Mouse (Mus musculus) hindbrain, embryonic 11.5 days (tissue): ENCODE data around the gene Nrxn3. TPM values are rescaled to one million over a fixed set of nuclear protein-coding genes. Genes with fewer than 3 reads are reported as not detected.

ENCODE experiments used
- ATAC-seq: fragments of 200-750 bp; cut with Nextera tagmentation; 2 replicates; pipeline ENCODE4 v1.8.0; 2017; ENCODE audit warnings: mild to moderate bottlenecking, moderate TSS enrichment, moderate library complexity; ENCODE audit not compliant: low FRiP score
- DNase-seq: peaks from one replicate; pipeline ENCODE4 v3.0.0-alpha.2; 2015; ENCODE audit warnings: low spot score
- H3K27ac ChIP-seq: fragments of 300-500 bp; sonication (generic); 2 replicates; pipeline ENCODE4 v1.5.1; 2014; ENCODE audit warnings: mild to moderate bottlenecking, low read depth, low read length
- H3K27me3 ChIP-seq: fragments of 300-500 bp; sonication (generic); 2 replicates; pipeline ENCODE4 v1.6.1; 2014; ENCODE audit warnings: mild to moderate bottlenecking, low read length, moderate library complexity, mixed read lengths; ENCODE audit not compliant: control insufficient read depth, insufficient read depth
- H3K36me3 ChIP-seq: fragments of 300-500 bp; sonication (generic); 2 replicates; pipeline ENCODE4 v1.6.1; 2014; ENCODE audit warnings: mild to moderate bottlenecking, low read length, moderate library complexity, mixed read lengths; ENCODE audit not compliant: control insufficient read depth, insufficient read depth
- H3K4me1 ChIP-seq: fragments of 300-500 bp; sonication (generic); replicated peaks from 2 replicates; pipeline ENCODE4 v1.6.1; 2014; ENCODE audit warnings: low read length, mixed read lengths; ENCODE audit not compliant: control insufficient read depth, insufficient read depth
- H3K4me2 ChIP-seq: fragments of 300-500 bp; sonication (generic); replicated peaks from 2 replicates; pipeline ENCODE4 v1.6.1; 2014; ENCODE audit warnings: mild to moderate bottlenecking, low read depth, low read length
- H3K4me3 ChIP-seq: fragments of 300-500 bp; sonication (generic); 2 replicates; pipeline ENCODE4 v1.5.1; 2014; ENCODE audit warnings: low read depth, low read length
- H3K9ac ChIP-seq: fragments of 300-500 bp; sonication (generic); 2 replicates; pipeline ENCODE4 v1.6.1; 2014; ENCODE audit warnings: low read depth, low read length
- H3K9me3 ChIP-seq: fragments of 300-500 bp; sonication (generic); 2 replicates; pipeline ENCODE4 v1.6.1; 2016; ENCODE audit warnings: low read length; ENCODE audit not compliant: control insufficient read depth
- WGBS: fragments of 180-500 bp; shearing (Covaris S2); extraction: QIAGEN DNeasy Blood & Tissue Kit; methylation state at CpG from one replicate; pipeline ENCODE4 v1.1.7; 2014; 5-methylcytosine and 5-hydroxymethylcytosine counted together
- polyA plus RNA-seq: library from polyadenylated mRNA; unstranded; fragments of >200 nt; fragmentation: Nextera tagmentation; extraction: Ambion mirVana; gene quantifications from 2 replicates; pipeline ENCODE4 v1.2.1, GENCODE M21; 2014

The Nrxn3 gene
- polyA plus RNA-seq, 1 experiment from 2014 or later: 52.4 TPM

GRCm38 (mm10) chr12:89719194-89720080 is 996.8 kb downstream of the Nrxn3 start:
- 35% methylated on average over 8 of the region's 8 CpGs for WGBS
- Histone ChIP-seq H3K9ac (no peak overlapping the region), H3K4me2 (no peak overlapping the region), H3K4me1 (no peaks in the 10 kb centered on the region), H3K36me3 (no peaks in the 10 kb centered on the region), H3K27me3 (no peaks in the 10 kb centered on the region), H3K27ac (no peak overlapping the region), H3K4me3 (no peak overlapping the region), H3K9me3 (no peaks in the 10 kb centered on the region)
- ATAC-seq: no peak
- no peak for DNase-seq

GRCm38 (mm10) chr12:89720945-89721344 is 998.3 kb downstream of the Nrxn3 start:
- Histone ChIP-seq H3K27ac (no peak overlapping the region), H3K36me3 (no peaks in the 10 kb centered on the region), H3K4me2 (no peak overlapping the region), H3K9me3 (no peaks in the 10 kb centered on the region), H3K4me1 (no peaks in the 10 kb centered on the region), H3K27me3 (no peaks in the 10 kb centered on the region), H3K4me3 (no peak overlapping the region), H3K9ac (no peak overlapping the region)
- WGBS: 62% methylated on average over 3 of the region's 3 CpGs
- DNase-seq: no peak
- ATAC-seq: no peak

GRCm38 (mm10) chr12:89722462-89722861 is 999.8 kb downstream of the Nrxn3 start:
- no peak overlapping the region for H3K9ac ChIP-seq
- H3K27ac ChIP-seq: no peak overlapping the region
- H3K27me3 ChIP-seq: no peaks in the 10 kb centered on the region
- no peak overlapping the region for H3K4me2 ChIP-seq
- ATAC-seq (no peak), DNase-seq (no peak)
- 94% methylated on average over 14 of the region's 14 CpGs for WGBS
- H3K4me3 ChIP-seq: no peak overlapping the region
- no peaks in the 10 kb centered on the region for H3K9me3 ChIP-seq
- no peaks in the 10 kb centered on the region for H3K36me3 ChIP-seq
- H3K4me1 ChIP-seq: no peaks in the 10 kb centered on the region

- H3K4me2 ChIP-seq: no peak overlapping the region
- H3K4me1 ChIP-seq: no peaks in the 10 kb centered on the region
- no peak overlapping the region for H3K9ac ChIP-seq
- no peaks in the 10 kb centered on the region for H3K36me3 ChIP-seq
- ATAC-seq: no peak
- H3K27ac ChIP-seq: no peak overlapping the region
- H3K9me3 ChIP-seq: no peaks in the 10 kb centered on the region
- no peak overlapping the region for H3K4me3 ChIP-seq
- DNase-seq: no peak
- no peaks in the 10 kb centered on the region for H3K27me3 ChIP-seq
- WGBS: 42% methylated on average over 3 of the region's 3 CpGs
Observed at GRCm38 (mm10) chr12:89724048-89724447, 1001.4 kb downstream of the Nrxn3 start.

- no peaks in the 10 kb centered on the region for H3K36me3 ChIP-seq
- H3K9ac ChIP-seq: no peak overlapping the region
- H3K9me3 ChIP-seq: no peaks in the 10 kb centered on the region
- WGBS: 50% methylated on average over 1 of the region's 1 CpGs
- DNase-seq: no peak
- H3K4me1 ChIP-seq: no peaks in the 10 kb centered on the region
- H3K27me3 ChIP-seq: no peaks in the 10 kb centered on the region
- no peak overlapping the region for H3K4me2 ChIP-seq
- ATAC-seq: no peak
- no peak overlapping the region for H3K27ac ChIP-seq
- no peak overlapping the region for H3K4me3 ChIP-seq
Observed at GRCm38 (mm10) chr12:89742326-89742725, 1019.6 kb downstream of the Nrxn3 start.

- DNase-seq (no peak), ATAC-seq (no peak)
- no peaks in the 10 kb centered on the region for H3K27me3 ChIP-seq
- H3K4me1 ChIP-seq: no peaks in the 10 kb centered on the region
- no peak overlapping the region for H3K4me2 ChIP-seq
- WGBS: 92% methylated on average over 2 of the region's 2 CpGs
- no peaks in the 10 kb centered on the region for H3K36me3 ChIP-seq
- no peak overlapping the region for H3K27ac ChIP-seq
- H3K9ac ChIP-seq: no peak overlapping the region
- no peak overlapping the region for H3K4me3 ChIP-seq
- H3K9me3 ChIP-seq: no peaks in the 10 kb centered on the region
Observed at GRCm38 (mm10) chr12:89742796-89743195, 1020.1 kb downstream of the Nrxn3 start.

- DNase-seq: peak; percentile 43
- WGBS: 42% methylated on average over 10 of the region's 10 CpGs
- H3K9ac ChIP-seq: no peak overlapping the region
- ATAC-seq: peak; percentile 85
- no peaks in the 10 kb centered on the region for H3K36me3 ChIP-seq
- no peak overlapping the region for H3K4me2 ChIP-seq
- peak overlapping the region; percentile 55; the same call in 1 of the 2 replicates for H3K27ac ChIP-seq
- H3K4me3 ChIP-seq: no peak overlapping the region
- no peaks in the 10 kb centered on the region for H3K27me3 ChIP-seq
- H3K9me3 ChIP-seq: no peaks in the 10 kb centered on the region
- H3K4me1 ChIP-seq: no peaks in the 10 kb centered on the region
Observed at GRCm38 (mm10) chr12:89764191-89765082, 1041.8 kb downstream of the Nrxn3 start.

GRCm38 (mm10) chr12:89765179-89765578 is 1042.5 kb downstream of the Nrxn3 start:
- no peaks in the 10 kb centered on the region for H3K4me1 ChIP-seq

More at GRCm38 (mm10) chr12:89765179-89765578, 1042.5 kb downstream of the Nrxn3 start:
- no peak for DNase-seq
- 0 out of 2 replicates have a peak, but pooled peaks have one; percentile 28 for ATAC-seq
- H3K27me3 ChIP-seq: no peaks in the 10 kb centered on the region
- 0 out of 2 replicates have a peak overlapping the region, but pooled peaks have one; percentile 55 for H3K27ac ChIP-seq
- H3K4me2 ChIP-seq: no peak overlapping the region
- H3K9me3 ChIP-seq: no peaks in the 10 kb centered on the region
- 55% methylated on average over 2 of the region's 2 CpGs for WGBS
- no peaks in the 10 kb centered on the region for H3K36me3 ChIP-seq
- H3K9ac ChIP-seq: no peak overlapping the region
- no peak overlapping the region for H3K4me3 ChIP-seq
